ENCODE assay signal across 8 mouse cellular contexts in the genomic region with DNA sequence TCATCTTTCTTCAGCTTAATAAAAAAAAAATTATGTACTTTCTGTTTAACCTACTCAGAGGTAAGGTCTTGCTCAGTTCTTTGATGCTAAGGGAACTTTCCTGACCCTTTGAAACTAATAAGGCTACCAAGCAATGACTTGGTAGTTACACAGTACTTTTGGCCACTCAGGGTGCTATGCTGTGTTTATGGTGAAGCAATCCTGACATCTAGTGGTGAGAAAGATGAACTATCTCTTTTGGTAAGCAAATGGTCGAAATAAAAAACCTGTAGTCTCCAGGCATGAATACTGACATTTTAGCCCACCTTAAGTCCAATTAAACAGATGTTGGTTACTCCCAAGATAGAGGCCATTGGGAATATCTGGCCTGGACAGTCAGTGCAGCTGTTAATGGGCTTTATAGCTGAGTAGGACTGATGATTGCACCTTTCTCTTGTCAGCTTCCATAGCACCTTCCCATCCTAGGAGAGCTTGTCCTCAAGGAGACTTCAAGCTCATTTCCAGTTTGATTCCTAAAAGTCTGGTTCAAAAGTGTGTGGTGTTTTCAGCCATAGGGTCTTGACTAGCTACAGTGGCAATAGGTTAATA.
DNase-seq lines count a peak whose midpoint lies in the region; ATAC-seq and TF ChIP-seq lines count a peak whose summit lies in the region.

No protein-coding gene starts in this region.

- no peak for DNase-seq in kidney, adult 11 months
- peak; percentile 39 for DNase-seq in brain, embryonic 18.5 days (ENCODE audit: low read depth, low spot score)
- DNase-seq in induced T-regulatory cell, adult 2 months (ENCODE audit: low read depth): peak; percentile 64
- DNase-seq in naive thymus-derived CD4-positive, alpha-beta T cell, adult 2 months (ENCODE audit: low read depth): peak; percentile 46
- DNase-seq in spleen, adult 12 weeks (ENCODE audit: low spot score): no peak
- no peak for DNase-seq in adrenal gland, postnatal 36 days

- peak; percentile 82 for ATAC-seq in kidney, embryonic 14.5 days (ENCODE audit: low FRiP score, low TSS enrichment)

- no peak overlapping the region for H3K4me3 ChIP-seq in kidney, embryonic 14.5 days (ENCODE audit: low read length)
- H3K4me3 ChIP-seq in E14TG2a.4 (replicated peaks; ENCODE audit: low read length): no peak overlapping the region

- TF ChIP-seq CTCF in E14TG2a.4 (conservative IDR thresholded peaks at IDR 0.05; ENCODE audit: low read length): peak; percentile 74

- H3K27me3 ChIP-seq in kidney, embryonic 14.5 days (ENCODE audit: control insufficient read depth, insufficient read depth, low read length): no peaks in the 10 kb centered on the region
- H3K27me3 ChIP-seq in E14TG2a.4 (ENCODE audit: insufficient read depth, low read length): no peaks in the 10 kb centered on the region

- no peak overlapping the region for H3K27ac ChIP-seq in kidney, embryonic 14.5 days (ENCODE audit: low read depth, low read length)

- 8% methylated on average over 1 of the region's 1 CpGs for WGBS in kidney, embryonic 14.5 days

- no peaks in the 10 kb centered on the region for H3K4me1 ChIP-seq in kidney, embryonic 14.5 days (ENCODE audit: control insufficient read depth, insufficient read depth, low read length)
- no peaks in the 10 kb centered on the region for H3K4me1 ChIP-seq in E14TG2a.4 (replicated peaks; ENCODE audit: low read depth, low read length)

- H3K36me3 ChIP-seq in kidney, embryonic 14.5 days (ENCODE audit: control insufficient read depth, insufficient read depth, low read length): no peaks in the 10 kb centered on the region
- no peaks in the 10 kb centered on the region for H3K36me3 ChIP-seq in E14TG2a.4 (ENCODE audit: insufficient read depth, low read length)

- H3K9me3 ChIP-seq in kidney, embryonic 14.5 days (ENCODE audit: control insufficient read depth, low read length): no peaks in the 10 kb centered on the region
- H3K9me3 ChIP-seq in E14TG2a.4 (ENCODE audit: low read length): peaks cover 6% of the 10 kb centered on the region; the same call in 1 of the 2 replicates

- H3K9ac ChIP-seq in kidney, embryonic 14.5 days (ENCODE audit: low read depth, low read length): no peak overlapping the region

- no peak overlapping the region for H3K4me2 ChIP-seq in kidney, embryonic 14.5 days (replicated peaks; ENCODE audit: low read depth, low read length)

Comparison
In these comparisons a context has a peak if more than half of its experiments do, and no peak if none do; other contexts are left out.
1. DNase-seq: peak in brain, embryonic 18.5 days (single experiment), induced T-regulatory cell, adult 2 months (single experiment) and naive thymus-derived CD4-positive, alpha-beta T cell, adult 2 months (single experiment); none in kidney, adult 11 months (single experiment), spleen, adult 12 weeks (single experiment) and adrenal gland, postnatal 36 days (0 of 2).